ENCODE assay signal across 9 mouse cellular contexts in genomic region chr9:40989940-40990588, GRCm38 (mm10). TPM values are rescaled to one million over a fixed set of nuclear protein-coding genes. Genes with fewer than 3 reads are reported as not detected.
DNase-seq lines count a peak whose midpoint lies in the region; TF ChIP-seq lines count a peak whose summit lies in the region.
"Had no signal": no experiment of that assay in that cellular context is flagged by ENCODE, and none has a peak within 500 bp of the region (broad histone marks: within the 10 kb centered on the region; RNA-seq: fewer than 3 reads in every experiment).

No protein-coding gene starts in this region.

- DNase-seq in gastrocnemius, adult 2 months = peak; percentile 29
- DNase-seq in gastrocnemius, adult 8-10 months (ENCODE audit: low spot score in 2 of 2) = no peak
- DNase-seq in ZHBTc4 (ENCODE audit: low read depth, low spot score) = peak; percentile 32
- peak; percentile 61 to 80 for DNase-seq in cerebellum, postnatal 36 days
- peak; percentile 1 to 29 for DNase-seq in heart, adult 9 months (ENCODE audit: low spot score in 2 of 2)
- DNase-seq in kidney, postnatal 4 days = peak; percentile 55 to 65
- DNase-seq in lung, postnatal 10 days = peak; percentile 74
- DNase-seq in right cerebral cortex, adult 18-20 months = peak; percentile 63

- H3K27ac ChIP-seq in gastrocnemius, adult 2 months = no peak overlapping the region
- H3K27ac ChIP-seq: limb, embryonic 13.5 days had no signal

- H3K4me3 ChIP-seq in gastrocnemius, adult 2 months = no peak overlapping the region
- H3K4me3 ChIP-seq: limb, embryonic 13.5 days had no signal

- intact Hi-C loops in gastrocnemius, adult 2 months (cut with DNase I) = loop anchor here (2.0 to 10.0 kb wide), 2 partner anchors 155 to 201 kb away; no protein-coding TSS in a partner anchor

- TF ChIP-seq CTCF in gastrocnemius, adult 2 months (IDR thresholded peaks at IDR 0.05) = peak; percentile 68

RNA-seq across cellular contexts. Expression of gene Crtam, which starts 14.4 kb away (rescaled TPM):
- not detected for total RNA-seq in gastrocnemius, adult 2 months (2021)
- not detected for total RNA-seq in gastrocnemius, adult 8-10 months (2022)

RNA-seq across cellular contexts. Expression of gene Jhy, which starts 26.1 kb away (rescaled TPM):
- not detected for total RNA-seq in gastrocnemius, adult 2 months (2021)
- not detected for total RNA-seq in gastrocnemius, adult 8-10 months (2022)

Comparison
In these comparisons a context has a peak if more than half of its experiments do, and no peak if none do; other contexts are left out.
1. DNase-seq: peak in gastrocnemius, adult 2 months (single experiment), ZHBTc4 (single experiment), cerebellum, postnatal 36 days (2 of 2), heart, adult 9 months (2 of 2), kidney, postnatal 4 days (2 of 2), lung, postnatal 10 days (single experiment) and right cerebral cortex, adult 18-20 months (single experiment); none in gastrocnemius, adult 8-10 months (0 of 2).